Mouse (Mus musculus): ENCODE data around the gene Baiap2l1.
"Not testable (repeated sequence)": the region's sequence is repeated elsewhere in the genome, so short reads cannot be mapped to it uniquely, and the experiment has no call there.

Baiap2l1 gene

GRCm38 (mm10) chr5:144357881-144358591 lies at the start of gene Baiap2l1:
Gene Baiap2l1 (minus strand): TSS chr5:144358112.
- peak; percentile 31 for DNase-seq

- DNase-seq: no peak
These were observed 48.3 kb upstream of the Baiap2l1 start for GRCm38 (mm10) chr5:144406256-144406655.

- no peak for DNase-seq
These were observed 42.9 kb upstream of the Baiap2l1 start for GRCm38 (mm10) chr5:144400821-144401220.

- DNase-seq: no peak
These were observed 39.7 kb upstream of the Baiap2l1 start for GRCm38 (mm10) chr5:144397566-144397965.

GRCm38 (mm10) chr5:144394142-144394541 lies 36.2 kb upstream of the Baiap2l1 start:
- DNase-seq: no peak

GRCm38 (mm10) chr5:144387851-144388250 lies 29.9 kb upstream of the Baiap2l1 start:
- peak; percentile 46 for DNase-seq

GRCm38 (mm10) chr5:144383936-144384335 lies 26.0 kb upstream of the Baiap2l1 start:
- DNase-seq: no peak

GRCm38 (mm10) chr5:144381782-144382181 lies 23.9 kb upstream of the Baiap2l1 start:
- no peak for DNase-seq

- DNase-seq: no peak
These were observed 22.8 kb upstream of the Baiap2l1 start for GRCm38 (mm10) chr5:144380689-144381088.

- no peak for DNase-seq
These were observed 21.5 kb upstream of the Baiap2l1 start for GRCm38 (mm10) chr5:144379431-144379830.

GRCm38 (mm10) chr5:144372885-144373284 lies 15.0 kb upstream of the Baiap2l1 start:
- no peak for DNase-seq

GRCm38 (mm10) chr5:144372177-144372576 lies 14.3 kb upstream of the Baiap2l1 start:
- DNase-seq: no peak

- DNase-seq: no peak
These were observed 13.1 kb upstream of the Baiap2l1 start for GRCm38 (mm10) chr5:144370986-144371385.

- no peak for DNase-seq
These were observed 10.8 kb upstream of the Baiap2l1 start for GRCm38 (mm10) chr5:144368661-144369205.

- not testable (repeated sequence) for DNase-seq
These were observed 8.6 kb upstream of the Baiap2l1 start for GRCm38 (mm10) chr5:144366551-144366950.

GRCm38 (mm10) chr5:144364680-144365357 lies 6.9 kb upstream of the Baiap2l1 start:
- no peak for DNase-seq

- no peak for DNase-seq
These were observed 2.4 kb upstream of the Baiap2l1 start for GRCm38 (mm10) chr5:144360346-144360745.

- no peak for DNase-seq
These were observed 2.0 kb upstream of the Baiap2l1 start for GRCm38 (mm10) chr5:144359886-144360285.

- DNase-seq: no peak
These were observed 643 bp upstream of the Baiap2l1 start for GRCm38 (mm10) chr5:144358592-144358917.

GRCm38 (mm10) chr5:144357551-144357880 lies 396 bp downstream of the Baiap2l1 start:
- no peak for DNase-seq

GRCm38 (mm10) chr5:144356776-144357455 lies 996 bp downstream of the Baiap2l1 start:
- DNase-seq: no peak

- DNase-seq: no peak
These were observed 5.5 kb downstream of the Baiap2l1 start for GRCm38 (mm10) chr5:144352250-144353047.

- no peak for DNase-seq
These were observed 6.7 kb downstream of the Baiap2l1 start for GRCm38 (mm10) chr5:144351185-144351584.
